ENCODE assay signal across 14 mouse cellular contexts in genomic region chr10:91161006-91161405, GRCm38 (mm10).
"Had no signal": no experiment of that assay in that cellular context is flagged by ENCODE, and none has a peak within 500 bp of the region (broad histone marks: within the 10 kb centered on the region; RNA-seq: fewer than 3 reads in every experiment).

No protein-coding gene starts in this region.

- H3K27ac ChIP-seq: limb, embryonic 15.5 days; liver, embryonic 12.5 days; midbrain, embryonic 15.5 days; neural tube, embryonic 13.5 days; stomach, postnatal 0 days had no signal

- DNase-seq: kidney, postnatal 14 days; layer of hippocampus, postnatal 36 days; lung, embryonic 14.5 days; lung, postnatal 10 days; lung, postnatal 4 days; retina, postnatal 1 day; right cerebral cortex, postnatal 4 days had no signal

- ATAC-seq: liver, embryonic 12.5 days; midbrain, embryonic 15.5 days had no signal

- H3K9me3 ChIP-seq: limb, embryonic 15.5 days; liver, embryonic 12.5 days; megakaryocyte, embryonic 14.5 days; midbrain, embryonic 15.5 days; neural tube, embryonic 13.5 days had no signal

- H3K27me3 ChIP-seq: limb, embryonic 15.5 days; liver, embryonic 12.5 days; megakaryocyte, embryonic 14.5 days; midbrain, embryonic 15.5 days; neural tube, embryonic 13.5 days had no signal

- H3K4me1 ChIP-seq: limb, embryonic 15.5 days; neural tube, embryonic 13.5 days had no signal

- H3K4me2 ChIP-seq: limb, embryonic 15.5 days; liver, embryonic 12.5 days; lung, embryonic 14.5 days; midbrain, embryonic 11.5 days; midbrain, embryonic 15.5 days; neural tube, embryonic 13.5 days had no signal

- H3K4me3 ChIP-seq: limb, embryonic 15.5 days; liver, embryonic 12.5 days; megakaryocyte, embryonic 14.5 days; midbrain, embryonic 15.5 days; neural tube, embryonic 13.5 days had no signal

- H3K9ac ChIP-seq: limb, embryonic 15.5 days; liver, embryonic 12.5 days; lung, embryonic 14.5 days; midbrain, embryonic 15.5 days; neural tube, embryonic 13.5 days had no signal
